Mouse (Mus musculus): ENCODE results near the gene BC016579. TPM values are rescaled to one million over a fixed set of nuclear protein-coding genes. Genes with fewer than 3 reads are reported as not detected.

The BC016579 gene
- total RNA-seq, 1 experiment from 2014 or later = not detected

DNA sequence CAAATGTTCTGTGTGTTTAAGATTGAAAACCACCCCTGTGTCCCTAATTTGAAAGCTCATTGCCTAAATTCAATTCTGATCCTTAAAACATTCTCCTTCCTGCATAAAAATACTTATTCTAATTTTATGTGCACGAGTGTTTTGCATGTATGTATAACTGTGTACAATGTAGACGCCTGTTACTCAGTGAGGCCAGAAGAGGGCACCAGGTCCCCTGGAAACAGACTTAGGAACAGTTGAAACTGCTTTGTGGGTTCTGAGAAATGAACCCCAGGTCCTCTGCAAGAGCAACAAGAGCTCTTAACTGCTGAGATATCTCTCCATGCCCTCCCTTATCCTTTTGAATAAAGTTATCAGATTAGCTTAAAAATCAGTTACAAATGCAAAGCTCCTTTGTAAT is 71.4 kb downstream of the BC016579 start:
- ATAC-seq (ENCODE audit: extremely low read depth, insufficient number of reproducible peaks, low FRiP score, poor library complexity, severe bottlenecking) = no peak

DNA sequence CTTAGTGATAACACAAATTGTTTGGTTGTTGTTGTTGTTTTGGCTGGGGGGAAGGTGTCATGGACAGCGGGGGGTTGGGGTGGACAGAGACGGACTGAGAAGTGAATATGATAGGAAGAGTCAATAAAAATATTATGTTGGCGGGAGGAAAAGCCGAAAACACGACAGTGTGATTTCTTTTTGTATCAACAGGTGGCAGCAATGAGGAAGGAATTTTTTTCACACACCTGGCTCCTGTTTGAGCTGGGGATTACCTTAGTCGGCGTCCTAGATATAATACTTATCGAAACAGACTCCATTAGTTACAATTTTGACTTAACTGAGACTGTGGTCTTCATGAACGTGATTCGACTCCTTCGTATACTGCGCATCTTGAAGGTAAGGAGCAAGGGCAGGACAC is 74.0 kb downstream of the BC016579 start:
- no peak for ATAC-seq (ENCODE audit: extremely low read depth, insufficient number of reproducible peaks, low FRiP score, poor library complexity, severe bottlenecking)

Other genes starting within 250 kb of the BC016579 start
- 51.6 and 53.2 TPM in 2 replicates for gene Cd200, start 245.0 kb downstream of the BC016579 start, total RNA-seq (2017)
- gene Gm609, start 161.1 kb downstream of the BC016579 start, total RNA-seq (2017) = 0.23 TPM in 1 of 2 replicates, not detected in the other
- gene Gm17783, start 122.0 kb downstream of the BC016579 start, total RNA-seq (2017) = not detected in 2 replicates
- gene Slc9c1, start 118.8 kb downstream of the BC016579 start, total RNA-seq (2017) = 0.25 TPM in 1 of 2 replicates, not detected in the other
- gene Gcsam, start 43.7 kb downstream of the BC016579 start, total RNA-seq (2017) = 0.35 TPM in 1 of 2 replicates, not detected in the other
- 0.23 and 0.37 TPM in 2 replicates for gene Tmprss7, start 39.6 kb upstream of the BC016579 start, total RNA-seq (2017)
- gene Tagln3, start 70.5 kb upstream of the BC016579 start, total RNA-seq (2017) = 0.37 and 1.2 TPM in 2 replicates
- gene Abhd10, start 88.9 kb upstream of the BC016579 start, total RNA-seq (2017) = 21.4 and 21.6 TPM in 2 replicates

Measured in neutrophil, adult 5-6 weeks (primary cell).